In the genomic region with DNA sequence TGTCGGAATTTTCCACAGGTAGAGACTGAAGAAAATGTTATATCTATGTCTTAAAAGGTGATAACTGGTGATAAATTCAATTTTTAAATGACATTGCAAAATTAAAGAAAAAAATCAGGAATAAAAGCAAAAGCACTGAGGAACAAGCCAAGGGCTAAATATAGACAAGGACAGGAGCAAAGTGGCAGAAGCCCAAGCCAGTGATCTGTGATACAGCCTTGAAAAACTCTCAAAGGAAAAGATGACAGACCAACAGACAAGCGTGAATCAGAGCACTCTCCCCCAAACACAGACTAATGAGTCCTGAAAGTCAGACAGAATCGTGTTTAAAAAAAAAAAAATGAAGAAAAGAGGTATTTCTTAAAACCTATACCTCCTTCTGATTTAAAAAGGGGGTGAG, we compare ENCODE assay signal across 23 mouse cellular contexts. TPM values are rescaled to one million over a fixed set of nuclear protein-coding genes. Genes with fewer than 3 reads are reported as not detected.
DNase-seq lines count a peak whose midpoint lies in the region; ATAC-seq and TF ChIP-seq lines count a peak whose summit lies in the region.
"Had no signal": no experiment of that assay in that cellular context is flagged by ENCODE, and none has a peak within 500 bp of the region (broad histone marks: within the 10 kb centered on the region; RNA-seq: fewer than 3 reads in every experiment).

No protein-coding gene starts in this region.

- DNase-seq in adrenal gland, adult (ENCODE audit: inconsistent age in 2 of 2, low spot score in 1 of 2): peak; percentile 63 to 85
- no peak for DNase-seq in adrenal gland, postnatal 4 days (ENCODE audit: low spot score in 2 of 2)
- peak; percentile 77 for DNase-seq in adrenal gland, adult 2 months
- peak; percentile 51 for DNase-seq in adrenal gland, postnatal 10 days
- peak; percentile 39 for DNase-seq in adrenal gland, postnatal 25 days
- DNase-seq in frontal cortex, postnatal 25 days (ENCODE audit: low spot score in 2 of 2): no peak
- DNase-seq in lung, postnatal 36 days: no peak
- DNase-seq in lung, postnatal 0 days (ENCODE audit: low spot score): no peak
- DNase-seq: B cell, adult 2 months; cerebellum, adult 11-12 months; cerebellum, adult 2 months; cerebellum, adult 9-10 months; cerebellum, postnatal 10 days; cerebellum, postnatal 25 days; forebrain, postnatal 0 days had no signal

- TF ChIP-seq CTCF in lung, postnatal 0 days (IDR thresholded peaks at IDR 0.05): no peak

- ATAC-seq in lung, postnatal 0 days: no peak
- ATAC-seq: activated CD4-positive, CD25-positive, alpha-beta regulatory T cell, adult 4 months; CD4-positive, CD25-positive, alpha-beta regulatory T cell, adult 4 months; forebrain, embryonic 13.5 days; forebrain, postnatal 0 days; Patski had no signal

- TF ChIP-seq EP300 in lung, postnatal 0 days (IDR thresholded peaks at IDR 0.05): no peak

- H3K4me2 ChIP-seq in lung, postnatal 0 days (replicated peaks; ENCODE audit: low read depth, low read length): no peak overlapping the region
- H3K4me2 ChIP-seq: embryonic facial prominence, embryonic 12.5 days; forebrain, embryonic 13.5 days had no signal

- 55% methylated on average over 3 of the region's 3 CpGs for WGBS in lung, postnatal 0 days

- no peaks in the 10 kb centered on the region for H3K9me3 ChIP-seq in lung, postnatal 0 days (ENCODE audit: low read length)
- H3K9me3 ChIP-seq: embryonic facial prominence, embryonic 10.5 days; embryonic facial prominence, embryonic 12.5 days; forebrain, embryonic 13.5 days; G1E had no signal

- H3K4me1 ChIP-seq in lung, postnatal 0 days (ENCODE audit: insufficient read depth, low read depth, low read length): no peaks in the 10 kb centered on the region
- H3K4me1 ChIP-seq: embryonic facial prominence, embryonic 10.5 days; embryonic facial prominence, embryonic 12.5 days; forebrain, embryonic 13.5 days had no signal

- no peak overlapping the region for H3K9ac ChIP-seq in lung, postnatal 0 days (replicated peaks; ENCODE audit: low read depth)
- H3K9ac ChIP-seq: embryonic facial prominence, embryonic 12.5 days; forebrain, embryonic 13.5 days; forebrain, postnatal 0 days had no signal

- no peaks in the 10 kb centered on the region for H3K36me3 ChIP-seq in lung, postnatal 0 days (ENCODE audit: insufficient read depth, low read length)
- H3K36me3 ChIP-seq: embryonic facial prominence, embryonic 10.5 days; embryonic facial prominence, embryonic 12.5 days; G1E had no signal

- no peak overlapping the region for H3K27ac ChIP-seq in lung, postnatal 0 days (ENCODE audit: low read length)
- H3K27ac ChIP-seq: embryonic facial prominence, embryonic 10.5 days; embryonic facial prominence, embryonic 12.5 days; forebrain, embryonic 13.5 days had no signal

- H3K4me3 ChIP-seq in lung, postnatal 0 days (ENCODE audit: low read depth, low read length): no peak overlapping the region
- H3K4me3 ChIP-seq: embryonic facial prominence, embryonic 10.5 days; embryonic facial prominence, embryonic 12.5 days; forebrain, embryonic 13.5 days had no signal

- H3K27me3 ChIP-seq in lung, postnatal 0 days (replicated peaks; ENCODE audit: insufficient read depth, low read length): no peaks in the 10 kb centered on the region
- H3K27me3 ChIP-seq: CH12.LX; embryonic facial prominence, embryonic 12.5 days; forebrain, embryonic 13.5 days had no signal

RNA-seq across cellular contexts. Expression of gene Poc5, which starts 46.6 kb away (rescaled TPM):
- 10 to 100 TPM; 22.9 to 23.5 TPM for total RNA-seq in adrenal gland, postnatal 4 days (2021)
- total RNA-seq in adrenal gland, adult 2 months (2021): 10 to 100 TPM; 10.2 to 15.5 TPM
- polyA plus RNA-seq in adrenal gland, adult 2 months (2012; rRNA removed): 3.0 and 3.6 TPM in 2 replicates
- 10 to 100 TPM; 11.9 to 16.7 TPM for total RNA-seq in adrenal gland, postnatal 10 days (2021)
- total RNA-seq in adrenal gland, postnatal 25 days (2021): 16.7 and 20.9 TPM in 2 replicates
- polyA plus RNA-seq in lung, postnatal 0 days (2015; fragmentation: Nextera tagmentation; extraction: Ambion mirVana): 9.2 and 13.4 TPM in 2 replicates

Comparison
In these comparisons a context has a peak if more than half of its experiments do, and no peak if none do; other contexts are left out.
1. DNase-seq: peak in adrenal gland, adult (2 of 2), adrenal gland, adult 2 months (single experiment), adrenal gland, postnatal 10 days (single experiment) and adrenal gland, postnatal 25 days (single experiment); none in adrenal gland, postnatal 4 days (0 of 2), frontal cortex, postnatal 25 days (0 of 2), lung, postnatal 36 days (single experiment) and lung, postnatal 0 days (single experiment).